Mouse (Mus musculus) neural tube, embryonic 14.5 days (tissue): ENCODE measurements around the gene Gpc3. TPM values are rescaled to one million over a fixed set of nuclear protein-coding genes. Genes with fewer than 3 reads are reported as not detected.

Experiments
- ATAC-seq: fragments of 200-750 bp; cut with Nextera tagmentation; 2 replicates; pipeline ENCODE4 v1.8.0; 2017; ENCODE audit warnings: low read depth, mild to moderate bottlenecking, moderate TSS enrichment, moderate library complexity
- H3K27ac ChIP-seq: fragments of 300-500 bp; sonication (generic); 2 replicates; pipeline ENCODE4 v1.5.1; 2014; ENCODE audit warnings: low read depth, mild to moderate bottlenecking, control low read depth, low read length, moderate library complexity, mixed read lengths
- H3K27me3 ChIP-seq: fragments of 300-500 bp; sonication (generic); 2 replicates; pipeline ENCODE4 v1.6.1; 2014; ENCODE audit warnings: low read length; ENCODE audit not compliant: control insufficient read depth, insufficient read depth
- H3K36me3 ChIP-seq: fragments of 300-500 bp; sonication (generic); 2 replicates; pipeline ENCODE4 v1.6.1; 2014; ENCODE audit warnings: low read length, mixed read lengths; ENCODE audit not compliant: control insufficient read depth, insufficient read depth
- H3K4me1 ChIP-seq: fragments of 300-500 bp; sonication (generic); 2 replicates; pipeline ENCODE4 v1.6.1; 2014; ENCODE audit warnings: low read length; ENCODE audit not compliant: control insufficient read depth, insufficient read depth
- H3K4me2 ChIP-seq: fragments of 300-500 bp; sonication (generic); 2 replicates; pipeline ENCODE4 v1.6.1; 2014; ENCODE audit warnings: mild to moderate bottlenecking, low read depth, low read length, control low read depth
- H3K4me3 ChIP-seq: fragments of 300-500 bp; sonication (generic); 2 replicates; pipeline ENCODE4 v1.5.1; 2014; ENCODE audit warnings: low read depth, low read length, control low read depth, mixed read lengths
- H3K9ac ChIP-seq: fragments of 300-500 bp; sonication (generic); replicated peaks from 2 replicates; pipeline ENCODE4 v1.6.1; 2014; ENCODE audit warnings: low read depth, mild to moderate bottlenecking, control low read depth, low read length, mixed read lengths
- H3K9me3 ChIP-seq: fragments of 300-500 bp; sonication (generic); 2 replicates; pipeline ENCODE4 v1.6.1; 2016; ENCODE audit warnings: low read length; ENCODE audit not compliant: control insufficient read depth
- WGBS: fragments of 180-500 bp; shearing (Covaris S2); extraction: QIAGEN DNeasy Blood & Tissue Kit; methylation state at CpG from one replicate; pipeline ENCODE4 v1.1.7; 2014; 5-methylcytosine and 5-hydroxymethylcytosine counted together
- polyA plus RNA-seq: library from polyadenylated mRNA; unstranded; fragments of >200 nt; fragmentation: Nextera tagmentation; extraction: Ambion mirVana; gene quantifications from 2 replicates; pipeline ENCODE4 v1.2.1, GENCODE M21; 2014

The Gpc3 gene
- polyA plus RNA-seq, 1 experiment from 2014 or later, result 33.2 TPM

DNA sequence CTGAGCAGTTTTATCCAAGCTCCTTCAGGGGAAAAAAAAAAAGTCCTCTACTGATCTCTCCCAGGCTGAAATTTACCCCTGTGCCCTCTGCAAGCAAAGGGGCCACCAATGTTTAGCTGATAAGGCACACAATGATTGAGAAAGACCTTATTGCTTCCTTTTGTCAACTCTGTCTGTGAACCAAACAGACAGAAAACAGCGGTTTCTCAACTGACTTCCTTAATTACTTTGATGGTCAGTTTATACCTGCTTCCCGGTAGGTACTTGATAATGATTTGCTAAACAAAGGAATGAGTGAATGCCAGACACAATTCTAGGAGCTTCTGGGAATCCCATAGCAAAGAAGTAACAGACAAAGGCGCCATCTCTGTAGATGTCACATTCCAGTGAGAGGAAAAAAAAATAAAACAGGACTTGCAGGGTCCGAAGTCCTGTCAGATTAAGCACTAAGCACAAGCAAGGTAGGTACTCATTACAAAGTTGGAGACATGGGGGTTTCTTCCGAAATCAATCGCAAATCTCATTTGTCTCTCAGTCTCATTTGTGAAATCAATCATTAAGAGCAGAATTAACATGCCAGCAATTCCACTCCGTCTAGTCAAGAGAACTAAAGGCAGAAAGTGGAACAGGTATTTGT, 19.1 kb upstream of the Gpc3 start:
- H3K27me3 ChIP-seq, result no peaks in the 10 kb centered on the region
- no peak overlapping the region for H3K27ac ChIP-seq
- no peaks in the 10 kb centered on the region for H3K36me3 ChIP-seq
- no peak overlapping the region for H3K4me3 ChIP-seq
- H3K4me2 ChIP-seq, result no peak overlapping the region
- no peak overlapping the region for H3K9ac ChIP-seq
- no peaks in the 10 kb centered on the region for H3K4me1 ChIP-seq
- no peak for ATAC-seq
- 30% methylated on average over 7 of the region's 7 CpGs for WGBS
- H3K9me3 ChIP-seq, result no peaks in the 10 kb centered on the region

DNA sequence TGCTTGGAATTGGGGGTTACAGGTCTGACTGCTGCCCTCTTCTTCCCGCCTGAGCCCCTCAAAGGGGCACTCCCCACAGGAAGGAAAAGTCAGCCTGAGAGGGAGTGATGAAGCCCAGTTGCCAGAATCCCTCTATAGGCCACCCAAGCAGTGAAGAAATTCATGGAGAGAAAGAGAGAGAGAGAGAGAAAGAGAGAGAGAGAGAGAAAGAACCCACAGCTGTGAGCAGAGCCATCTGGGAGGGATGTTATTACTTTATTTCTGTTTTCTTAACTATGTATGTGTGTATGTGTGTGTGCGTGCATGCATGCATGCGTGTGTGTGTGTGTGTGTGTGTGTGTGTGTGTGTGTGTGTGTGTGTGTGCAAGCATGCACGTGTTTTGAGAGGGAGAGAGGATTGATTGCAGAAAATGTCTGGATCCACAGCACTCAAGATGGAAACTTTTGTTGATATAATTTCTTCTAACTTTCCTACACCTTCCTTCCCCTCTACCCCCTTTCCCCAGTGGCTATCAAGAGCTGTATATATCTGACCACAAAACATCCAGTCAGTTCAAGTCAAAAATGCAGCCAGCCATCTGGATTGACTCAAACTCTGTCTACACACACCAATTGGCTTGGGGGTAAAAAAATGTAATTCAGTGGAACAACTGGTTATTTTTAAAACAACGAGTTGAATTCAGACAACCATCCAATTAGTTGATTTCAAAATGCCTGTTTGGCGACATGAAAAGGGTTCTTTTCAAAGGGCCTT, 13.4 kb upstream of the Gpc3 start:
- Histone ChIP-seq H3K27me3 (no peaks in the 10 kb centered on the region), H3K4me2 (no peak overlapping the region), H3K36me3 (no peaks in the 10 kb centered on the region), H3K4me1 (no peaks in the 10 kb centered on the region), H3K27ac (no peak overlapping the region), H3K4me3 (no peak overlapping the region), H3K9ac (no peak overlapping the region), H3K9me3 (no peaks in the 10 kb centered on the region)
- no peak for ATAC-seq
- 65% methylated on average over 6 of the region's 6 CpGs for WGBS

DNA sequence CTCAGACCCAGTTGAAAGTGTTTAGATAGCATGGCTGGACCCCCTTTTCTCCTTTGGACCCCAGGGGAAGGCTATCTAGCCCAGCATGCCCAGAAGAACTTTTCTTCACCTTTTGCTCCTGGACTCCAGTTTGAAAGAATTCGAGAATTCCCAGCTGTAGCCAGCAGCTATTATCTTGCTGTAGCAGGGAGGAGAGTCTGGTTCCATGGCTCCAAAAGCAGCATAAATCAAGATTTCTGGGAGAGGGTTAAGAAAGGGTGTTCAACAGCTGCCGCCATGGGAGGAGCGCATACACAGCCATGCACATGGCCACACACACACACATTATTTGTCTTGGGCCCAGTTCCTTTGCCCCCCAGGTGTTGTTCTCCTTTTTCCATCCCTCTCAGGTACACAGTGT, 4.1 kb upstream of the Gpc3 start:
- no peaks in the 10 kb centered on the region for H3K4me1 ChIP-seq
- 44% methylated on average over 3 of the region's 3 CpGs for WGBS

DNA sequence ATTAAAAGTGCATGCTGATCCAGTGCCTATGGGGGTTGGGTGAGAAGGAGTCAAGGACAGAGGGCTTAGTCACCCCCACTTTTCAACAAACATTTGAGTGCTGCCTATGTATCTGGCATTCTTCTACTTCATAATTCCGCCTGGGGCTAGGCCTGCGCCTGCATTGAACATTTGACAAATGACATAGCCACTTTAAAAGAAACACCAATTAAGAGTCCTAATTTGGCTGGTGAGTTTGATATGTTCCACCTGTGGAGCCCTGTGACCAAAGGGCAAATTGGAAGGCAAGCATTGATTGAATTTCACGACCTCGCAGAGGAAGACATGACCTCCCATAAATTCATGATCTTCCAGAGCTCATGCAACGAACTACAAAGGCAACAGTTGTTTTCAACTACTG, 2.4 kb upstream of the Gpc3 start:
- H3K4me2 ChIP-seq, result no peak overlapping the region
- H3K27me3 ChIP-seq, result no peaks in the 10 kb centered on the region
- no peaks in the 10 kb centered on the region for H3K9me3 ChIP-seq
- no peak overlapping the region for H3K4me3 ChIP-seq
- no peak overlapping the region for H3K27ac ChIP-seq
- no peak for ATAC-seq
- 66% methylated on average over 5 of the region's 5 CpGs for WGBS
- H3K36me3 ChIP-seq, result no peaks in the 10 kb centered on the region
- H3K9ac ChIP-seq, result no peak overlapping the region
- no peaks in the 10 kb centered on the region for H3K4me1 ChIP-seq

More for the DNA sequence above, 4.1 kb upstream of the Gpc3 start:
- Histone ChIP-seq H3K4me2 (no peak overlapping the region), H3K9me3 (no peaks in the 10 kb centered on the region), H3K4me3 (no peak overlapping the region), H3K27ac (no peak overlapping the region), H3K27me3 (no peaks in the 10 kb centered on the region), H3K9ac (no peak overlapping the region), H3K36me3 (no peaks in the 10 kb centered on the region)
- no peak for ATAC-seq

DNA sequence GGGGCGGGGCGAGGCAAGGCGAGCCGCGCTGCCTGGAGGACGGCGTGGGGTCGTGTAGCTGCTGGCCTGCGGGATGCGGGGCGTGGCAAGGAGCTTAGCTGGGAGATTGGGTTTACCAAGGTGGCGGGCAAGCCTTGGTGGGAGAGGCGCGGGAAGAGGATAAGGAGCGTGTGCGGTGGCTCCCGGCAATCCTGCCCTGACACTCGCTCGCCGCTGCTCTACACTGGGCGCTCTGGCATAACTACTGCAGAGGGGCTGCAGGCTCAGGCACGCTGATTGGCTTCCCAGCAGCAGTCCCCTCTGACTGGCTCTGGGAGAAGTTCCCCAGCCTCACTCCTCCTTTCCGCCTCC, 256 bp upstream of the Gpc3 start:
- H3K4me3 ChIP-seq, result peak overlapping the region; percentile 37
- 0 out of 2 replicates have a peak overlapping the region, but pooled peaks have one; percentile 18 for H3K27ac ChIP-seq
- peak; percentile 96 for ATAC-seq

DNA sequence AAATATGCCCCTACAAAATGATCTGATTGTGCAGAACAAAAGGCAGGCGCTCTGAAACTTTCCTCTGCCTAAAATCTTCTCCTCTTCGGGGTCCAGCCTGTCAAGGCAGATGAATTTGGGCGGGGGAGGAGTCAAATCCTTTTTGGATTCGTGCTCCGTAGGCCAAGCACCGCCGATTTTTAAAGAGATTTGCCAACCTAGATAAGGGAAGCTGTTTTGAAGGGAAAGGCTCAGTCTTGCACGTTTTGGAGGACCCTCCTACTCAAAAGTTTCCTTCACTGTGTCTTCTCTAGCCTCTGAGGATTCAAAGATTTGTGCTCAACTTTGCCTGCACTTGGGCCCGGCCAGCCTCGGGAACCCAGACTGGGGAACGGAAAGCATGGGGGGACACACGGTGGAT, 944 bp downstream of the Gpc3 start:
- no peak overlapping the region for H3K27ac ChIP-seq
- WGBS, result 12% methylated on average over 12 of the region's 12 CpGs
- 0 out of 2 replicates have a peak overlapping the region, but pooled peaks have one; percentile 28 for H3K9ac ChIP-seq
- no peak for ATAC-seq
- H3K27me3 ChIP-seq, result no peaks in the 10 kb centered on the region
- H3K4me1 ChIP-seq, result no peaks in the 10 kb centered on the region
- H3K36me3 ChIP-seq, result no peaks in the 10 kb centered on the region
- peak overlapping the region; percentile 68 for H3K4me2 ChIP-seq
- peak overlapping the region; percentile 37 for H3K4me3 ChIP-seq
- no peaks in the 10 kb centered on the region for H3K9me3 ChIP-seq

More for the DNA sequence above, 256 bp upstream of the Gpc3 start:
- Histone ChIP-seq H3K9ac (peak overlapping the region; percentile 28; the same call in 1 of the 2 replicates), H3K36me3 (no peaks in the 10 kb centered on the region), H3K9me3 (no peaks in the 10 kb centered on the region), H3K27me3 (no peaks in the 10 kb centered on the region), H3K4me2 (peak overlapping the region; percentile 68), H3K4me1 (no peaks in the 10 kb centered on the region)
- WGBS, result 36% methylated on average over 17 of the region's 23 CpGs

DNA sequence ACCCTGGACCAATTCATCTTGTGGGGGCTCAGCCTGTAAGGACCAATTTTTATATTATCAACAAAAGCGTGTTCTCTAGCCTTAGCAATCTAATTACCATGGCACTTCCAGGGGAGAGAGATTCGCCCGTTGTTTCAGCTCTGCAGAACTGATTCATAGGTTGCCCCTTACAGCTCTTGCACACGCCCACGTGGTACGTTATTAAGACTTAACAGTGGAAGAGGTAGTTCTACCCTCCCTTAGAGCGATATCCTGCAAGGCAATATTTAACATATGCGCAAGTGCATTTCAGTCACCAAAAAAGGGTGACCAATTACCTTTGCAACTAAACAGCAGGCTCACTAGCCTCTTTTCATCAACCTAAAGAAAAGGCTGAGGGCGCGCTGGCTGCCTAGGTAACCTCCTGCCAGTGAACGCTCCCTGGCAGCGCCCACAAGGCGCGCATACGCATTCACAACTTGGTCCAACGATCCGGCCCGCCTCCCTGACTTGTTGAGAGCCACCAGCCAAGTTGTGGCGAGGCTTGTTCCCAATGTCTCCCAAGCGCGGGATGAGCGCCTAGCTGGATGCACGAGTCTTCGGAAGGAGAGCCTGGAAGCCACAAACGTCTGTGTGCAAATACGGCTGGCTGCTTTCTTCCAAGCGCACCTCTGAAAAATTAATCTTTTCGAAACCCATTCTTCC, 1.6 kb downstream of the Gpc3 start:
- Histone ChIP-seq H3K9me3 (no peaks in the 10 kb centered on the region), H3K27ac (no peak overlapping the region), H3K36me3 (no peaks in the 10 kb centered on the region), H3K9ac (no peak overlapping the region), H3K4me3 (peak overlapping the region; percentile 37), H3K4me1 (no peaks in the 10 kb centered on the region), H3K27me3 (no peaks in the 10 kb centered on the region), H3K4me2 (peak overlapping the region; percentile 68)
- 15% methylated on average over 28 of the region's 28 CpGs for WGBS
- ATAC-seq, result no peak

DNA sequence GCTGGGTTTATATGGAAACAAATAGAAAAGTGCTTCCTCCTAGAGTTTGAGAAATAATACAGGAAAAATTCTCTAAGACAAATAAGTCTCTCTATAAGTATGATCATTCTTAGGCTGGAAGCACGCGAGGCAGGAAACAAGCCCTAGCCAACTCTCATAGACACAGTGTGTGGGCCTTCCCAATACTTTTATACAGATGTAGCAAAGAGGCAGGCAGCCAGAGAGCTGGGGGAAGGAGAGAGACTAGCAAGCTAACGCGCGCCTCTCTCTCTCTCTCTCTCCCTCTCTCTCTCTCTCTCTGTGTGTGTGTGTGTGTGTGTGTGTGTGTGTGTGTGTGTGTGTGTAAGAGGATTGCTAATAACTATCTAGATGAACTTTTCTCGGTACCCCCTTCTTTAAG, 2.2 kb downstream of the Gpc3 start:
- H3K9me3 ChIP-seq, result no peaks in the 10 kb centered on the region
- ATAC-seq, result no peak
- H3K4me1 ChIP-seq, result no peaks in the 10 kb centered on the region
- H3K9ac ChIP-seq, result no peak overlapping the region
- WGBS, result 38% methylated on average over 3 of the region's 6 CpGs
- H3K36me3 ChIP-seq, result no peaks in the 10 kb centered on the region
- H3K27me3 ChIP-seq, result no peaks in the 10 kb centered on the region
- no peak overlapping the region for H3K4me3 ChIP-seq
- no peak overlapping the region for H3K27ac ChIP-seq
- H3K4me2 ChIP-seq, result peak overlapping the region; percentile 68; the same call in 1 of the 2 replicates

DNA sequence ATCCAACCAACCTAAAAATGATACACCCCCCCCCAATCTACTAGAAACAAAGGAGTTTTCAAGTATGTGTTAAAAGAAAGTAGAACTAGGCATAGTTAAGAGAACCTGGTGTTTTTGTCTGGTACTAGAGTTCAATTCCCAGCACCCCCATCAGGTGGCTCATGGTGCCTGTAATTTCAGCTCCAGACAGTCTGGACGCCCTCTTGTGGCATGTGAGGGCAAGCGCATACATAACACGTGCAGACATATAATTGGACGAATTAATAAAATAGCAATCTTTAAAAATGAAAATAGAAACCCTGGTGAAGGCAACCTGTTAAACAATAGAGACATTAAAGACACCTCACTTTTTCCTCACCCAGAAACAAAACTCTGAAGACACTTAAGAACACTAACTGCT, 10.6 kb downstream of the Gpc3 start:
- no peaks in the 10 kb centered on the region for H3K27me3 ChIP-seq
- WGBS, result 73% methylated on average over 4 of the region's 4 CpGs
- H3K9me3 ChIP-seq, result no peaks in the 10 kb centered on the region
- H3K4me3 ChIP-seq, result no peak overlapping the region
- no peaks in the 10 kb centered on the region for H3K36me3 ChIP-seq
- H3K9ac ChIP-seq, result no peak overlapping the region
- H3K4me1 ChIP-seq, result no peaks in the 10 kb centered on the region
- no peak overlapping the region for H3K4me2 ChIP-seq
- H3K27ac ChIP-seq, result no peak overlapping the region
- no peak for ATAC-seq
